Mouse (Mus musculus) CH12.LX (cell line): ENCODE data around the gene Ubqln5.

Experiments used
- CTCF ChIP-seq, 2 experiments: IDR thresholded peaks in 1 of 2; conservative IDR thresholded peaks in 1 of 2; 2 replicates each; pipeline ENCODE4 v1.5.1; 2011 to 2012; ENCODE audit warnings: low read depth in 2 of 2, low read length in 2 of 2, improper control_type of control experiment in 1 of 2, inconsistent platforms in 1 of 2, mild to moderate bottlenecking in 1 of 2, moderate library complexity in 1 of 2
- EP300 ChIP-seq: IDR thresholded peaks from 2 replicates; pipeline ENCODE4 v1.6.1; 2011; ENCODE audit warnings: low read length, improper control_type of control experiment
- MAX ChIP-seq: IDR thresholded peaks from 2 replicates; pipeline ENCODE4 v1.6.1; 2011; ENCODE audit warnings: low read length, improper control_type of control experiment
- MXI1 ChIP-seq: IDR thresholded peaks from 2 replicates; pipeline ENCODE4 v1.6.1; 2011; ENCODE audit warnings: mild to moderate bottlenecking, low read depth, low read length, improper control_type of control experiment
- POLR2A ChIP-seq: IDR thresholded peaks from 2 replicates; pipeline ENCODE4 v1.6.1; 2011; ENCODE audit warnings: low read depth, mild to moderate bottlenecking, improper control_type of control experiment, low read length
- POLR2AphosphoS2 ChIP-seq: IDR thresholded peaks from 2 replicates; pipeline ENCODE4 v1.6.1; 2011; ENCODE audit warnings: low read depth, low read length, improper control_type of control experiment
- SMC3 ChIP-seq: IDR thresholded peaks from 2 replicates; pipeline ENCODE4 v1.6.1; 2011; ENCODE audit warnings: low read depth, low read length, improper control_type of control experiment
- USF1 ChIP-seq: IDR thresholded peaks from 2 replicates; pipeline ENCODE4 v1.6.1; 2014; ENCODE audit warnings: low read depth, mild to moderate bottlenecking, inconsistent platforms, low read length, improper control_type of control experiment
- USF2 ChIP-seq: conservative IDR thresholded peaks from 2 replicates; pipeline ENCODE4 v1.6.1; 2011; ENCODE audit warnings: low read depth, low read length, improper control_type of control experiment

- no peak for TF ChIP-seq CTCF (conservative IDR thresholded peaks at IDR 0.05 in 1 of 2, IDR thresholded peaks at IDR 0.05 in 1 of 2; ENCODE audit: low read depth in 2 of 2, low read length in 2 of 2)
- no peak for TF ChIP-seq SMC3
- TF ChIP-seq POLR2AphosphoS2: no peak
- TF ChIP-seq POLR2A: no peak
- TF ChIP-seq MXI1: no peak
- TF ChIP-seq MAX: no peak
- no peak for TF ChIP-seq EP300
- no peak for TF ChIP-seq USF2
- TF ChIP-seq USF1: no peak
These were observed at the start of gene Ubqln5 for GRCm38 (mm10) chr7:104129726-104130125.
